Mouse (Mus musculus): Measurements from ENCODE around the gene Ptger1. TPM values are rescaled to one million over a fixed set of nuclear protein-coding genes. Genes with fewer than 3 reads are reported as not detected.
A peak's percentile ranks its signal among the peaks of the same experiment; 100 is the strongest.

Ptger1 gene
- total RNA-seq, 2 experiments from 2014 or later: 1.4 to 1.5 TPM

GRCm38 (mm10) chr8:83689264-83689663 lies 22.8 kb downstream of the Ptger1 start:
- intact Hi-C loops (cut with DNase I): no loop called here
- DNase-seq (ENCODE audit: low spot score in 2 of 2): peak in 1 of 2 experiments; percentile 70

GRCm38 (mm10) chr8:83693609-83694236 lies 27.2 kb downstream of the Ptger1 start:
- intact Hi-C loops (cut with DNase I): no loop called here
- no peak for DNase-seq (ENCODE audit: low spot score in 2 of 2)

GRCm38 (mm10) chr8:83694369-83695160 lies 28.1 kb downstream of the Ptger1 start:
- intact Hi-C loops (cut with DNase I): no loop called here
- DNase-seq (ENCODE audit: low spot score in 2 of 2): no peak

GRCm38 (mm10) chr8:83695351-83696106 lies 29.1 kb downstream of the Ptger1 start:
- intact Hi-C loops (cut with DNase I): no loop called here
- no peak for DNase-seq (ENCODE audit: low spot score in 2 of 2)

GRCm38 (mm10) chr8:83697374-83698220 lies 31.1 kb downstream of the Ptger1 start:
- no peak for DNase-seq (ENCODE audit: low spot score in 2 of 2)
- intact Hi-C loops (cut with DNase I): no loop called here

GRCm38 (mm10) chr8:83698291-83698660 lies 31.8 kb downstream of the Ptger1 start:
- peak in 1 of 2 experiments; percentile 52 for DNase-seq (ENCODE audit: low spot score in 2 of 2)
- intact Hi-C loops (cut with DNase I): no loop called here

- intact Hi-C loops (cut with DNase I): no loop called here
- DNase-seq (ENCODE audit: low spot score in 2 of 2): peak in 1 of 2 experiments; percentile 66
Observed at GRCm38 (mm10) chr8:83698661-83699453, 32.4 kb downstream of the Ptger1 start, which contains the start of gene Pkn1. Gene Pkn1 (minus strand): TSS chr8:83699179.

- no peak for DNase-seq (ENCODE audit: low spot score in 2 of 2)
- intact Hi-C loops (cut with DNase I): no loop called here
Observed at GRCm38 (mm10) chr8:83699566-83699965, 33.1 kb downstream of the Ptger1 start.

- intact Hi-C loops (cut with DNase I): no loop called here
- DNase-seq (ENCODE audit: low spot score in 2 of 2): no peak
Observed at GRCm38 (mm10) chr8:83700423-83701085, 34.1 kb downstream of the Ptger1 start.

- intact Hi-C loops (cut with DNase I): no loop called here
- no peak for DNase-seq (ENCODE audit: low spot score in 2 of 2)
Observed at GRCm38 (mm10) chr8:83703426-83703825, 36.9 kb downstream of the Ptger1 start.

- intact Hi-C loops (cut with DNase I): no loop called here
- no peak for DNase-seq (ENCODE audit: low spot score in 2 of 2)
Observed at GRCm38 (mm10) chr8:83706411-83706810, 39.9 kb downstream of the Ptger1 start.

GRCm38 (mm10) chr8:83707554-83707953 lies 41.1 kb downstream of the Ptger1 start:
- peak; percentile 46 to 60 for DNase-seq (ENCODE audit: low spot score in 2 of 2)
- intact Hi-C loops (cut with DNase I): no loop called here

GRCm38 (mm10) chr8:83714676-83715030 lies 48.2 kb downstream of the Ptger1 start:
- DNase-seq (ENCODE audit: low spot score in 2 of 2): no peak
- intact Hi-C loops (cut with DNase I): loop anchor here (5.0 kb wide), 1 partner anchor 52 kb away; no protein-coding TSS in a partner anchor

GRCm38 (mm10) chr8:83715031-83715690 lies 48.7 kb downstream of the Ptger1 start, which contains the start of gene Ddx39:
Gene Ddx39 (plus strand): TSS chr8:83715177.
- peak; percentile 96 to 99 for DNase-seq (ENCODE audit: low spot score in 2 of 2)
- intact Hi-C loops (cut with DNase I): loop anchor here (5.0 kb wide), 1 partner anchor 53 kb away; no protein-coding TSS in a partner anchor

- DNase-seq (ENCODE audit: low spot score in 2 of 2): no peak
- intact Hi-C loops (cut with DNase I): loop anchor here (5.0 kb wide), 1 partner anchor 53 kb away; no protein-coding TSS in a partner anchor
Observed at GRCm38 (mm10) chr8:83715771-83716170, 49.3 kb downstream of the Ptger1 start.

GRCm38 (mm10) chr8:83716563-83716962 lies 50.1 kb downstream of the Ptger1 start:
- DNase-seq (ENCODE audit: low spot score in 2 of 2): no peak
- intact Hi-C loops (cut with DNase I): loop anchor here (5.0 kb wide), 1 partner anchor 54 kb away; no protein-coding TSS in a partner anchor

GRCm38 (mm10) chr8:83719048-83719447 lies 52.6 kb downstream of the Ptger1 start:
- DNase-seq (ENCODE audit: low spot score in 2 of 2): no peak
- intact Hi-C loops (cut with DNase I): loop anchor here (5.0 kb wide), 1 partner anchor 57 kb away; no protein-coding TSS in a partner anchor
